Comparison of ENCODE assay signal across 9 mouse cellular contexts in the genomic region with DNA sequence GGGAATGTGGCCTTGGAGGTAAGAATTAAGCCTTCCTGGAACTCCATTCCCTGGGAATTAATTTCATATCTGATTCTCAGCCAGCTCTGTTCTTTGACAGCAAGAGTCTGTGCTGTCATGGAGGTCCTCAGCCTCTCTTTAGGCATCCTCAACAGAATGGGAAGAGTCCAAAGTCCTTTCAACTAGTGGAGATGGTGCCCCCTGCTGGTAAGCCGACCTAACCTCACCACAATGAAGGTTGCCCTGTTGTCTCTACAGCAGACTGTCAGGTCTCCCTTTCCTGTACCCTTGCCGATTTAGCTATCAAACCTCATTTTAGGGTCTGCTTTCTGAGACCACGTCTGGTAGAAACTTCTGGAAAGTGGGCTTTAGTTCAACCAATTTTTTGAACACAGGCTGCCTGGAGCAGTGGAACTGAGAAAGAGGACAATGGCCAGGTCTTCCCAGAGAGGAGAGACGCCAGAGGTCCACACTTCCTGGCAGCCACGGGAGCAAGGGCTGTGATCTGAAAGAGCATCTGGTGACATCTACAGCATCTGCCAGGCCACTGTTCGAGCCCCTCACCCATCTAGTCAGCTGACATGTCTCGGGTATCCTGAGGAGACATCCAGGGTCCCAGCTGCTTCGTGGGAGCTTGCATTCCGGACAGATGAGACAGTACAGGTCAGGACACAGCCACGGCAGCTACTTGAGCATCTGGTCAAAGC. TPM values are rescaled to one million over a fixed set of nuclear protein-coding genes. Genes with fewer than 3 reads are reported as not detected.
DNase-seq lines count a peak whose midpoint lies in the region; ATAC-seq and TF ChIP-seq lines count a peak whose summit lies in the region.
"Had no signal": no experiment of that assay in that cellular context is flagged by ENCODE, and none has a peak within 500 bp of the region (broad histone marks: within the 10 kb centered on the region; RNA-seq: fewer than 3 reads in every experiment).

No protein-coding gene starts in this region.

- no peaks in the 10 kb centered on the region for H3K36me3 ChIP-seq in kidney, embryonic 14.5 days (ENCODE audit: control insufficient read depth, insufficient read depth, low read length)
- H3K36me3 ChIP-seq in limb, embryonic 14.5 days (ENCODE audit: control insufficient read depth, insufficient read depth, low read length) = no peaks in the 10 kb centered on the region
- H3K36me3 ChIP-seq in myocyte (ENCODE audit: control insufficient read depth, insufficient read depth) = no peaks in the 10 kb centered on the region
- H3K36me3 ChIP-seq in stomach, embryonic 14.5 days (ENCODE audit: control insufficient read depth, insufficient read depth, low read length) = no peaks in the 10 kb centered on the region
- H3K36me3 ChIP-seq: embryonic facial prominence, embryonic 12.5 days had no signal

- no peak overlapping the region for H3ac ChIP-seq in myocyte (ENCODE audit: control insufficient read depth, insufficient read length)

- no peak overlapping the region for H3K27ac ChIP-seq in kidney, embryonic 14.5 days (ENCODE audit: low read depth, low read length)
- no peak overlapping the region for H3K27ac ChIP-seq in limb, embryonic 14.5 days (replicated peaks; ENCODE audit: low read depth, low read length)
- H3K27ac ChIP-seq in stomach, embryonic 14.5 days (ENCODE audit: low read length) = no peak overlapping the region
- H3K27ac ChIP-seq: embryonic facial prominence, embryonic 12.5 days had no signal

- no peaks in the 10 kb centered on the region for H3K4me1 ChIP-seq in kidney, embryonic 14.5 days (ENCODE audit: control insufficient read depth, insufficient read depth, low read length)
- no peaks in the 10 kb centered on the region for H3K4me1 ChIP-seq in limb, embryonic 14.5 days (ENCODE audit: control insufficient read depth, insufficient read depth, low read length)
- no peaks in the 10 kb centered on the region for H3K4me1 ChIP-seq in stomach, embryonic 14.5 days (ENCODE audit: control insufficient read depth, insufficient read depth, low read length)
- H3K4me1 ChIP-seq: embryonic facial prominence, embryonic 12.5 days had no signal

- H3K9me3 ChIP-seq in kidney, embryonic 14.5 days (ENCODE audit: control insufficient read depth, low read length) = peaks cover under 1% of the 10 kb centered on the region; the same call in 1 of the 2 replicates
- H3K9me3 ChIP-seq in limb, embryonic 14.5 days (ENCODE audit: control insufficient read depth, low read length) = no peaks in the 10 kb centered on the region
- 0 out of 2 replicates have a peak, but pooled peaks cover 3% of the 10 kb centered on the region for H3K9me3 ChIP-seq in stomach, embryonic 14.5 days (ENCODE audit: control insufficient read depth, low read depth, low read length)
- H3K9me3 ChIP-seq: embryonic facial prominence, embryonic 12.5 days had no signal

- peak; percentile 81 for DNase-seq in 416B (ENCODE audit: low read depth)
- DNase-seq in adrenal gland, adult 18-20 months (ENCODE audit: low spot score in 2 of 2) = peak; percentile 89
- peak; percentile 91 for DNase-seq in embryo, embryonic 10.5 days (ENCODE audit: low spot score)
- DNase-seq in heart, adult 8-10 months (ENCODE audit: low spot score) = peak; percentile 87
- peak; percentile 80 for DNase-seq in limb, embryonic 14.5 days (ENCODE audit: low spot score)

- no peak overlapping the region for H3K4me2 ChIP-seq in kidney, embryonic 14.5 days (replicated peaks; ENCODE audit: low read depth, low read length)
- no peak overlapping the region for H3K4me2 ChIP-seq in limb, embryonic 14.5 days (replicated peaks; ENCODE audit: low read depth, low read length, severe bottlenecking)
- H3K4me2 ChIP-seq in myocyte (ENCODE audit: low read depth) = peak overlapping the region; percentile 3
- no peak overlapping the region for H3K4me2 ChIP-seq in stomach, embryonic 14.5 days (replicated peaks; ENCODE audit: low read depth, low read length)
- H3K4me2 ChIP-seq: embryonic facial prominence, embryonic 12.5 days had no signal

- ATAC-seq in kidney, embryonic 14.5 days (ENCODE audit: low FRiP score, low TSS enrichment) = peak; percentile 86
- ATAC-seq in limb, embryonic 14.5 days (ENCODE audit: low FRiP score, low read depth) = peak; percentile 85
- ATAC-seq in stomach, embryonic 14.5 days (ENCODE audit: insufficient number of reproducible peaks, insufficient read depth, low FRiP score, low read depth) = peak; percentile 65; the same call in 1 of the 2 replicates

- no peaks in the 10 kb centered on the region for H3K79me2 ChIP-seq in myocyte (ENCODE audit: control insufficient read depth, insufficient read depth)

- no peaks in the 10 kb centered on the region; the same call in 1 of the 2 replicates for H3K27me3 ChIP-seq in kidney, embryonic 14.5 days (ENCODE audit: control insufficient read depth, insufficient read depth, low read length)
- H3K27me3 ChIP-seq in limb, embryonic 14.5 days (ENCODE audit: control insufficient read depth, insufficient read depth, low read length) = no peaks in the 10 kb centered on the region
- no peaks in the 10 kb centered on the region for H3K27me3 ChIP-seq in myocyte (ENCODE audit: control insufficient read depth, insufficient read depth, insufficient read length)
- H3K27me3 ChIP-seq in stomach, embryonic 14.5 days (ENCODE audit: control insufficient read depth, insufficient read depth, low read length) = no peaks in the 10 kb centered on the region
- H3K27me3 ChIP-seq: embryonic facial prominence, embryonic 12.5 days had no signal

- 23% methylated on average over 10 of the region's 10 CpGs for WGBS in kidney, embryonic 14.5 days
- WGBS in limb, embryonic 14.5 days = 35% methylated on average over 10 of the region's 10 CpGs
- WGBS in stomach, embryonic 14.5 days = 33% methylated on average over 10 of the region's 10 CpGs

- no peak for TF ChIP-seq POLR2A in limb, embryonic 14.5 days (IDR thresholded peaks at IDR 0.05; ENCODE audit: borderline replicate concordance, extremely low read depth, insufficient read depth, insufficient read length)
- TF ChIP-seq POLR2A in myocyte (IDR thresholded peaks at IDR 0.05; ENCODE audit: insufficient read length, low read depth) = no peak

- no peak overlapping the region for H3K4me3 ChIP-seq in kidney, embryonic 14.5 days (ENCODE audit: low read length)
- H3K4me3 ChIP-seq in limb, embryonic 14.5 days (replicated peaks; ENCODE audit: low read length) = no peak overlapping the region
- H3K4me3 ChIP-seq in myocyte = no peak overlapping the region
- H3K4me3 ChIP-seq in stomach, embryonic 14.5 days (ENCODE audit: low read depth, low read length) = no peak overlapping the region
- H3K4me3 ChIP-seq: embryonic facial prominence, embryonic 12.5 days had no signal

- no peak overlapping the region for H3K9ac ChIP-seq in kidney, embryonic 14.5 days (ENCODE audit: low read depth, low read length)
- no peak overlapping the region for H3K9ac ChIP-seq in limb, embryonic 14.5 days (ENCODE audit: low read depth, low read length, severe bottlenecking)
- H3K9ac ChIP-seq in stomach, embryonic 14.5 days (replicated peaks; ENCODE audit: low read depth, low read length) = no peak overlapping the region
- H3K9ac ChIP-seq: embryonic facial prominence, embryonic 12.5 days had no signal

TF ChIP-seq in myocyte, 11 proteins besides CTCF, POLR2A, EP300 and RAD21:
- TF ChIP-seq TCF3 (IDR thresholded peaks at IDR 0.05; ENCODE audit: insufficient read length, low read depth) (peak; percentile 38), TCF12 (IDR thresholded peaks at IDR 0.05; ENCODE audit: insufficient read depth, poor library complexity, severe bottlenecking) (peak; percentile 24), E2F4 (IDR thresholded peaks at IDR 0.05; ENCODE audit: insufficient read depth) (no peak), SRF (IDR thresholded peaks at IDR 0.05; ENCODE audit: control insufficient read depth, insufficient read length, low read depth) (no peak), CEBPB (IDR thresholded peaks at IDR 0.05; ENCODE audit: insufficient read depth, poor library complexity, severe bottlenecking) (no peak), MYOG (IDR thresholded peaks at IDR 0.05; ENCODE audit: control insufficient read depth in 1 of 3, insufficient read depth in 1 of 3, insufficient read length in 2 of 3, low read depth in 2 of 3) (peak in 2 of 3 experiments; percentile 81 to 87), MAX (IDR thresholded peaks at IDR 0.05; ENCODE audit: low read depth) (no peak), MYOD1 (IDR thresholded peaks at IDR 0.05; ENCODE audit: control insufficient read depth in 1 of 3, insufficient read length in 2 of 3, low read depth in 2 of 3) (peak in 2 of 3 experiments; percentile 88 to 94), USF1 (IDR thresholded peaks at IDR 0.05; ENCODE audit: low read depth) (peak; percentile 19)
TF ChIP-seq in myocyte: peak in this region for 5.

RNA-seq across cellular contexts. Expression of gene Traf3ip1, which starts 11.0 kb away (rescaled TPM):
- total RNA-seq in adrenal gland, adult 18-20 months (2021) = 10 to 100 TPM; 10.8 to 12.7 TPM
- total RNA-seq in heart, adult 8-10 months (2022) = 1 to 10 TPM; 4.2 to 5.4 (median 4.9) TPM
- polyA plus RNA-seq in kidney, embryonic 14.5 days (2014; fragmentation: Nextera tagmentation; extraction: Ambion mirVana) = 7.6 and 7.7 TPM in 2 replicates
- polyA plus RNA-seq in limb, embryonic 14.5 days (2012; rRNA removed) = 14.2 and 16.7 TPM in 2 replicates
- 5.1 and 6.2 TPM in 2 replicates for polyA plus RNA-seq in limb, embryonic 14.5 days (2014; fragmentation: Nextera tagmentation; extraction: Ambion mirVana)
- 4.5 TPM for polyA plus RNA-seq in myocyte (2012; fragmentation: generic; extraction: Trizol)
- polyA plus RNA-seq in stomach, embryonic 14.5 days (2014; fragmentation: Nextera tagmentation; extraction: Ambion mirVana) = 8.7 and 8.8 TPM in 2 replicates

RNA-seq across cellular contexts. Expression of gene Per2, which starts 24.3 kb away (rescaled TPM):
- total RNA-seq in adrenal gland, adult 18-20 months (2021) = 10 to 100 TPM; 46.7 to 66.6 TPM
- 10 to 100 TPM in 3 of 4 experiments, 1 to 10 TPM in 1; 8.3 to 15.0 (median 13.5) TPM for total RNA-seq in heart, adult 8-10 months (2022)
- 2.5 and 3.6 TPM in 2 replicates for polyA plus RNA-seq in kidney, embryonic 14.5 days (2014; fragmentation: Nextera tagmentation; extraction: Ambion mirVana)
- 8.3 and 10.5 TPM in 2 replicates for polyA plus RNA-seq in limb, embryonic 14.5 days (2012; rRNA removed)
- 4.0 and 4.2 TPM in 2 replicates for polyA plus RNA-seq in limb, embryonic 14.5 days (2014; fragmentation: Nextera tagmentation; extraction: Ambion mirVana)
- 1.8 TPM for polyA plus RNA-seq in myocyte (2012; fragmentation: generic; extraction: Trizol)
- 7.3 and 9.5 TPM in 2 replicates for polyA plus RNA-seq in stomach, embryonic 14.5 days (2014; fragmentation: Nextera tagmentation; extraction: Ambion mirVana)

RNA-seq across cellular contexts. Expression of gene Asb1, which starts 56.9 kb away (rescaled TPM):
- 10 to 100 TPM; 19.4 TPM for total RNA-seq in adrenal gland, adult 18-20 months (2021)
- 10 to 100 TPM; 17.3 to 27.2 (median 20.5) TPM for total RNA-seq in heart, adult 8-10 months (2022)
- polyA plus RNA-seq in kidney, embryonic 14.5 days (2014; fragmentation: Nextera tagmentation; extraction: Ambion mirVana) = 2.4 and 5.9 TPM in 2 replicates
- polyA plus RNA-seq in limb, embryonic 14.5 days (2012; rRNA removed) = 8.1 and 8.5 TPM in 2 replicates
- polyA plus RNA-seq in limb, embryonic 14.5 days (2014; fragmentation: Nextera tagmentation; extraction: Ambion mirVana) = 7.3 and 8.5 TPM in 2 replicates
- polyA plus RNA-seq in myocyte (2012; fragmentation: generic; extraction: Trizol) = 14.9 TPM
- polyA plus RNA-seq in stomach, embryonic 14.5 days (2014; fragmentation: Nextera tagmentation; extraction: Ambion mirVana) = 6.5 and 6.8 TPM in 2 replicates
